21 mouse cellular contexts compared by ENCODE assay signal in genomic region chr4:124621406-124621805, GRCm38 (mm10). TPM values are rescaled to one million over a fixed set of nuclear protein-coding genes. Genes with fewer than 3 reads are reported as not detected.
"Had no signal": no experiment of that assay in that cellular context is flagged by ENCODE, and none has a peak within 500 bp of the region (broad histone marks: within the 10 kb centered on the region; RNA-seq: fewer than 3 reads in every experiment).

No protein-coding gene starts in this region.

- H3K4me2 ChIP-seq: kidney, embryonic 15.5 days; limb, embryonic 13.5 days; neural tube, embryonic 12.5 days; stomach, embryonic 15.5 days had no signal

- H3K9ac ChIP-seq: kidney, embryonic 15.5 days; limb, embryonic 13.5 days; liver, embryonic 14.5 days; neural tube, embryonic 12.5 days; stomach, embryonic 15.5 days had no signal

- H3K9me3 ChIP-seq: kidney, embryonic 15.5 days; limb, embryonic 13.5 days; neural tube, embryonic 12.5 days; stomach, embryonic 15.5 days had no signal

- H3K27ac ChIP-seq: kidney, embryonic 15.5 days; limb, embryonic 13.5 days; liver, embryonic 14.5 days; neural tube, embryonic 12.5 days; stomach, embryonic 15.5 days had no signal

- H3K4me3 ChIP-seq: kidney, embryonic 15.5 days; limb, embryonic 13.5 days; neural tube, embryonic 12.5 days; stomach, embryonic 15.5 days had no signal

- H3K27me3 ChIP-seq: stomach, embryonic 15.5 days had no signal

- DNase-seq: kidney, adult 2 months; kidney, postnatal 14 days; lung, adult 18-20 months; lung, postnatal 36 days; right cerebral cortex, postnatal 14 days; thymus, adult 2 months; thymus, postnatal 25 days had no signal

- H3K36me3 ChIP-seq: kidney, embryonic 15.5 days; limb, embryonic 13.5 days; neural tube, embryonic 12.5 days; stomach, embryonic 15.5 days had no signal

RNA-seq across cellular contexts. Expression of gene 3100002H09Rik, which starts 10.8 kb away (rescaled TPM):
- total RNA-seq: liver, adult 2 months; megakaryocyte progenitor cell, adult 5-6 weeks; monocyte, adult 5-6 weeks; neutrophil, adult 5-6 weeks had no signal
- polyA plus RNA-seq: kidney, adult 2 months; kidney, embryonic 15.5 days; large intestine, adult 2 months; liver, adult 2 months; liver, embryonic 14.5 days; lung, embryonic 16.5 days; spleen, adult 2 months; stomach, embryonic 15.5 days; testis, adult 2 months; thymus, adult 2 months; urinary bladder, adult 2 months had no signal

RNA-seq across cellular contexts. Expression of gene Pou3f1, which starts 35.2 kb away (rescaled TPM):
- total RNA-seq: liver, adult 2 months; megakaryocyte progenitor cell, adult 5-6 weeks; monocyte, adult 5-6 weeks; neutrophil, adult 5-6 weeks had no signal
- polyA plus RNA-seq: liver, adult 2 months had no signal
